Mouse (Mus musculus) induced T-regulatory cell, adult 2 months (primary cell): ENCODE measurements around the gene Ercc4.

Experiments
- DNase-seq: peaks from one replicate; pipeline ENCODE4 v3.0.0-alpha.2; 2012; ENCODE audit warnings: low read depth

Gene Ercc4

DNA sequence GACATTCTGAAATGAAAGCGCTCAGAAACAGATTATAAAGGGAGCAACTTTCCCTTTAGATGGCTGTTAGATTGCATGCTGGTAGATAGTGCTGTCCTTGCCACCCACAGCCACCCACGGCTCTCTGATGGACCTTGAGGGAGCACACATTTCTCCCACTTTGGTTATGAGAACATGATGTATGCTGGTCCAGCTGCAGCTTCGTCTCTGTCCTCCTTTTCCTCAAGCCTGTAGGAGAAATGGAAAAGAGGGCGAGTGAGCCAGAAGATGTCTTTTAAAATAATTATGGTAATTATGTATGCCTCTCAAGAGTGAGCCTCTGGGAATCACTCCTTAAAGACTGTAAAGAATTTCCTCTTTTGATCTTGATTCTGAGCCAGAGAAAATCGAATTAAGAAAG, 87.1 kb downstream of the Ercc4 start:
- DNase-seq = no peak

- no peak for DNase-seq
Measured at GRCm38 (mm10) chr16:13197293-13197692, 87.8 kb downstream of the Ercc4 start.

GRCm38 (mm10) chr16:13199204-13199603, 89.7 kb downstream of the Ercc4 start:
- DNase-seq = no peak
